Mouse (Mus musculus): Measurements from ENCODE around the gene Smndc1. TPM values are rescaled to one million over a fixed set of nuclear protein-coding genes. Genes with fewer than 3 reads are reported as not detected.

Smndc1 gene
- polyA plus RNA-seq, 1 experiment, result 4.1 TPM

GRCm38 (mm10) chr19:53343174-53343881 lies 47.0 kb downstream of the Smndc1 start:
- DNase-seq (ENCODE audit: low read depth), result no peak

GRCm38 (mm10) chr19:53340423-53340822 lies 50.0 kb downstream of the Smndc1 start:
- DNase-seq (ENCODE audit: low read depth), result no peak

- DNase-seq (ENCODE audit: low read depth), result no peak
Measured at GRCm38 (mm10) chr19:53335241-53335640, 55.1 kb downstream of the Smndc1 start.

- DNase-seq (ENCODE audit: low read depth), result no peak
Measured at GRCm38 (mm10) chr19:53333730-53334129, 56.6 kb downstream of the Smndc1 start.

GRCm38 (mm10) chr19:53331882-53332500 lies 58.4 kb downstream of the Smndc1 start:
- DNase-seq (ENCODE audit: low read depth), result no peak

- no peak for DNase-seq (ENCODE audit: low read depth)
Measured at GRCm38 (mm10) chr19:53329992-53330381, 60.4 kb downstream of the Smndc1 start.

Other genes with a start within 250 kb of the Smndc1 start
- gene Mxi1, start 80.1 kb downstream of the Smndc1 start, polyA plus RNA-seq (2012; rRNA removed), result 20.4 and 26.4 TPM in 2 replicates
- gene Gm10197, start 18.8 kb downstream of the Smndc1 start, polyA plus RNA-seq (2012; rRNA removed), result not detected in 2 replicates
- 21.2 and 27.2 TPM in 2 replicates for gene Dusp5, start 138.5 kb upstream of the Smndc1 start, polyA plus RNA-seq (2012; rRNA removed)
- gene Nutf2-ps1, start 198.5 kb upstream of the Smndc1 start, polyA plus RNA-seq (2012; rRNA removed), result 93.6 and 116 TPM in 2 replicates
- 4.8 and 6.5 TPM in 2 replicates for gene Smc3, start 209.8 kb upstream of the Smndc1 start, polyA plus RNA-seq (2012; rRNA removed)